Mouse (Mus musculus): ENCODE measurements at regions not wholly inside any gene's neighbourhood (a gene's known extent, or its start where the extent isn't known, plus 50 kb on each side); places are given as distances from the start of the nearest gene placed in this dataset.

DNA sequence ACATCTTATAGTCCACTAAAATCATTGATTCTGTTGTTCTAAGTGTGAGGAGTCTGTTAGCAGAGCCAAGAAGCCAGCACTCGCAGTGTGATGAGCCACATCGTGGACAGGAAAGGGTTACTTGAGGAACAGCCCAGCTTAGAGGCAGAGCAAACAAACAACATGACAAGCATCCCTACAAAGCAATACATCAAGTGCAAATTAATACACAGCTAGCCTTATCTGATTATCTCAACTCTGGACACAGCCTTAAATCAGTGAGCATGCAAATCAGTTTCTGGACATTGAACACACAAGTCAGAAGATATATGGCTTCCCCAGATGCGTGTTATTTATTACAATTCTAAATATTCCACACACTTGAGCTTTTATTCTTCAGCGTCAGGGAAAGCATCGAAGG lies 52.4 kb upstream of the 4932438A13Rik start:
- TF ChIP-seq POLR2A (IDR thresholded peaks at IDR 0.05; ENCODE audit: extremely low read depth, insufficient read depth, low read length), result no peak
- TF ChIP-seq CTCF (IDR thresholded peaks at IDR 0.05; ENCODE audit: low read depth, low read length), result no peak
